Mouse (Mus musculus) heart, embryonic 12.5 days (tissue): ENCODE measurements at regions not wholly inside any gene's neighbourhood (a gene's known extent, or its start where the extent isn't known, plus 50 kb on each side); places are given as distances from the start of the nearest gene placed in this dataset.

Experiments
- ATAC-seq: fragments of 200-750 bp; cut with Nextera tagmentation; 2 replicates; pipeline ENCODE4 v1.8.0; 2017; ENCODE audit warnings: moderate TSS enrichment, moderate library complexity; ENCODE audit not compliant: insufficient number of reproducible peaks, low FRiP score
- H3K27ac ChIP-seq: fragments of 300-500 bp; sonication (generic); 2 replicates; pipeline ENCODE4 v1.5.1; 2016; ENCODE audit warnings: mild to moderate bottlenecking, moderate library complexity; ENCODE audit not compliant: poor library complexity, severe bottlenecking
- H3K27me3 ChIP-seq: fragments of 300-500 bp; sonication (generic); replicated peaks from 2 replicates; pipeline ENCODE4 v1.6.1; 2016; ENCODE audit warnings: mild to moderate bottlenecking, moderate library complexity
- H3K36me3 ChIP-seq: fragments of 300-500 bp; sonication (generic); 2 replicates; pipeline ENCODE4 v1.6.1; 2016; ENCODE audit warnings: mild to moderate bottlenecking, moderate library complexity
- H3K4me1 ChIP-seq: fragments of 300-500 bp; sonication (generic); replicated peaks from 2 replicates; pipeline ENCODE4 v1.6.1; 2016; ENCODE audit warnings: mild to moderate bottlenecking
- H3K4me2 ChIP-seq: fragments of 300-500 bp; sonication (generic); 2 replicates; pipeline ENCODE4 v1.6.1; 2016; ENCODE audit warnings: mild to moderate bottlenecking, moderate library complexity
- H3K4me3 ChIP-seq: fragments of 300-500 bp; sonication (generic); 2 replicates; pipeline ENCODE4 v1.5.1; 2016; ENCODE audit warnings: mild to moderate bottlenecking
- H3K9ac ChIP-seq: fragments of 300-500 bp; sonication (generic); 2 replicates; pipeline ENCODE4 v1.6.1; 2016; ENCODE audit warnings: mild to moderate bottlenecking, moderate library complexity
- H3K9me3 ChIP-seq: fragments of 300-500 bp; sonication (generic); replicated peaks from 2 replicates; pipeline ENCODE4 v1.6.1; 2016; ENCODE audit warnings: mild to moderate bottlenecking, moderate library complexity
- WGBS: fragments of 180-500 bp; shearing (Covaris S2); methylation state at CpG from one replicate; pipeline ENCODE4 v1.1.7; 2016; 5-methylcytosine and 5-hydroxymethylcytosine counted together

GRCm38 (mm10) chr15:56497757-56498156 lies 979.7 kb downstream of the Slc22a22 start:
- Histone ChIP-seq H3K36me3 (no peaks in the 10 kb centered on the region), H3K9ac (no peak overlapping the region), H3K27ac (no peak overlapping the region), H3K27me3 (no peaks in the 10 kb centered on the region), H3K4me2 (no peak overlapping the region), H3K9me3 (no peaks in the 10 kb centered on the region), H3K4me1 (no peaks in the 10 kb centered on the region), H3K4me3 (no peak overlapping the region)
- no peak for ATAC-seq
- 63% methylated on average over 4 of the region's 4 CpGs for WGBS

GRCm38 (mm10) chr15:56496355-56496754 lies 981.1 kb downstream of the Slc22a22 start:
- Histone ChIP-seq H3K4me2 (no peak overlapping the region), H3K36me3 (no peaks in the 10 kb centered on the region), H3K4me3 (no peak overlapping the region), H3K9ac (no peak overlapping the region), H3K27ac (no peak overlapping the region), H3K27me3 (no peaks in the 10 kb centered on the region), H3K9me3 (no peaks in the 10 kb centered on the region), H3K4me1 (no peaks in the 10 kb centered on the region)
- no peak for ATAC-seq
- 79% methylated on average over 2 of the region's 2 CpGs for WGBS

- Histone ChIP-seq H3K36me3 (no peaks in the 10 kb centered on the region), H3K9ac (no peak overlapping the region), H3K4me3 (no peak overlapping the region), H3K27me3 (no peaks in the 10 kb centered on the region), H3K27ac (no peak overlapping the region), H3K4me2 (no peak overlapping the region), H3K4me1 (no peaks in the 10 kb centered on the region), H3K9me3 (no peaks in the 10 kb centered on the region)
- no peak for ATAC-seq
- WGBS = 71% methylated on average over 3 of the region's 3 CpGs
Observed at GRCm38 (mm10) chr15:56485931-56486330, 991.5 kb downstream of the Slc22a22 start.

GRCm38 (mm10) chr15:56484693-56485092 lies 992.7 kb downstream of the Slc22a22 start:
- H3K4me3 ChIP-seq = no peak overlapping the region
- no peak for ATAC-seq
- H3K9me3 ChIP-seq = no peaks in the 10 kb centered on the region
- no peaks in the 10 kb centered on the region for H3K27me3 ChIP-seq
- no peaks in the 10 kb centered on the region for H3K4me1 ChIP-seq
- H3K9ac ChIP-seq = no peak overlapping the region
- H3K27ac ChIP-seq = no peak overlapping the region
- H3K4me2 ChIP-seq = no peak overlapping the region
- H3K36me3 ChIP-seq = no peaks in the 10 kb centered on the region
- WGBS = 68% methylated on average over 3 of the region's 3 CpGs

GRCm38 (mm10) chr15:56479682-56480081 lies 997.7 kb downstream of the Slc22a22 start:
- no peaks in the 10 kb centered on the region for H3K9me3 ChIP-seq
- no peaks in the 10 kb centered on the region for H3K36me3 ChIP-seq
- H3K27me3 ChIP-seq = no peaks in the 10 kb centered on the region
- no peak overlapping the region for H3K9ac ChIP-seq
- no peak for ATAC-seq
- no peak overlapping the region for H3K27ac ChIP-seq
- no peak overlapping the region for H3K4me2 ChIP-seq
- H3K4me1 ChIP-seq = no peaks in the 10 kb centered on the region
- no peak overlapping the region for H3K4me3 ChIP-seq

- ATAC-seq = no peak
- Histone ChIP-seq H3K4me3 (no peak overlapping the region), H3K4me2 (no peak overlapping the region), H3K4me1 (no peaks in the 10 kb centered on the region), H3K27ac (no peak overlapping the region), H3K9ac (no peak overlapping the region), H3K9me3 (no peaks in the 10 kb centered on the region), H3K27me3 (no peaks in the 10 kb centered on the region), H3K36me3 (no peaks in the 10 kb centered on the region)
- 80% methylated on average over 3 of the region's 3 CpGs for WGBS
Observed at GRCm38 (mm10) chr15:56479015-56479414, 998.4 kb downstream of the Slc22a22 start.

GRCm38 (mm10) chr15:56473679-56474078 lies 1003.7 kb downstream of the Slc22a22 start:
- Histone ChIP-seq H3K27me3 (no peaks in the 10 kb centered on the region), H3K9ac (no peak overlapping the region), H3K4me3 (no peak overlapping the region), H3K27ac (no peak overlapping the region), H3K4me2 (no peak overlapping the region), H3K36me3 (no peaks in the 10 kb centered on the region), H3K9me3 (no peaks in the 10 kb centered on the region), H3K4me1 (no peaks in the 10 kb centered on the region)
- WGBS = 70% methylated on average over 1 of the region's 1 CpGs
- no peak for ATAC-seq

GRCm38 (mm10) chr15:56451881-56452280 lies 1025.5 kb downstream of the Slc22a22 start:
- no peaks in the 10 kb centered on the region for H3K36me3 ChIP-seq
- H3K27me3 ChIP-seq = no peaks in the 10 kb centered on the region
- no peaks in the 10 kb centered on the region for H3K9me3 ChIP-seq
- H3K27ac ChIP-seq = no peak overlapping the region
- no peak overlapping the region for H3K4me2 ChIP-seq
- H3K4me3 ChIP-seq = no peak overlapping the region
- H3K4me1 ChIP-seq = no peaks in the 10 kb centered on the region
- no peak overlapping the region for H3K9ac ChIP-seq
- ATAC-seq = no peak
- WGBS = 64% methylated on average over 4 of the region's 4 CpGs

GRCm38 (mm10) chr15:56448015-56448645 lies 1029.3 kb downstream of the Slc22a22 start:
- Histone ChIP-seq H3K36me3 (no peaks in the 10 kb centered on the region), H3K27me3 (no peaks in the 10 kb centered on the region), H3K4me3 (no peak overlapping the region), H3K27ac (no peak overlapping the region), H3K9ac (no peak overlapping the region), H3K4me1 (no peaks in the 10 kb centered on the region), H3K9me3 (no peaks in the 10 kb centered on the region), H3K4me2 (no peak overlapping the region)
- WGBS = 66% methylated on average over 10 of the region's 10 CpGs
- ATAC-seq = no peak

- Histone ChIP-seq H3K4me1 (no peaks in the 10 kb centered on the region), H3K36me3 (no peaks in the 10 kb centered on the region), H3K4me2 (no peak overlapping the region), H3K9ac (no peak overlapping the region), H3K27ac (no peak overlapping the region), H3K4me3 (no peak overlapping the region), H3K9me3 (no peaks in the 10 kb centered on the region), H3K27me3 (no peaks in the 10 kb centered on the region)
- 70% methylated on average over 4 of the region's 4 CpGs for WGBS
- no peak for ATAC-seq
Observed at GRCm38 (mm10) chr15:56440171-56440570, 1037.3 kb downstream of the Slc22a22 start.

GRCm38 (mm10) chr15:56438370-56438769 lies 1039.1 kb downstream of the Slc22a22 start:
- no peak for ATAC-seq
- H3K27me3 ChIP-seq = no peaks in the 10 kb centered on the region
- 73% methylated on average over 2 of the region's 2 CpGs for WGBS

GRCm38 (mm10) chr15:56436131-56436530 lies 1041.3 kb downstream of the Slc22a22 start:
- H3K4me3 ChIP-seq = no peak overlapping the region
- no peak overlapping the region for H3K9ac ChIP-seq
- no peak overlapping the region for H3K4me2 ChIP-seq
- H3K27me3 ChIP-seq = no peaks in the 10 kb centered on the region
- no peak overlapping the region for H3K27ac ChIP-seq
- WGBS = 60% methylated on average over 6 of the region's 6 CpGs
- H3K9me3 ChIP-seq = no peaks in the 10 kb centered on the region
- H3K36me3 ChIP-seq = no peaks in the 10 kb centered on the region
- no peak for ATAC-seq
- no peaks in the 10 kb centered on the region for H3K4me1 ChIP-seq

More at GRCm38 (mm10) chr15:56438370-56438769, 1039.1 kb downstream of the Slc22a22 start:
- Histone ChIP-seq H3K36me3 (no peaks in the 10 kb centered on the region), H3K4me2 (no peak overlapping the region), H3K9me3 (no peaks in the 10 kb centered on the region), H3K4me1 (no peaks in the 10 kb centered on the region), H3K27ac (no peak overlapping the region), H3K4me3 (no peak overlapping the region), H3K9ac (no peak overlapping the region)
